Mouse (Mus musculus): ENCODE data around the gene Mid1. TPM values are rescaled to one million over a fixed set of nuclear protein-coding genes. Genes with fewer than 3 reads are reported as not detected.

The Mid1 gene
- total RNA-seq, 2 experiments from 2014 or later: 0.68 to 9.4 TPM

- no peak for ATAC-seq (replicated peaks; ENCODE audit: low FRiP score, poor library complexity, severe bottlenecking)
Observed at GRCm38 (mm10) chrX:169807744-169808143, 122.7 kb downstream of the Mid1 start.

DNA sequence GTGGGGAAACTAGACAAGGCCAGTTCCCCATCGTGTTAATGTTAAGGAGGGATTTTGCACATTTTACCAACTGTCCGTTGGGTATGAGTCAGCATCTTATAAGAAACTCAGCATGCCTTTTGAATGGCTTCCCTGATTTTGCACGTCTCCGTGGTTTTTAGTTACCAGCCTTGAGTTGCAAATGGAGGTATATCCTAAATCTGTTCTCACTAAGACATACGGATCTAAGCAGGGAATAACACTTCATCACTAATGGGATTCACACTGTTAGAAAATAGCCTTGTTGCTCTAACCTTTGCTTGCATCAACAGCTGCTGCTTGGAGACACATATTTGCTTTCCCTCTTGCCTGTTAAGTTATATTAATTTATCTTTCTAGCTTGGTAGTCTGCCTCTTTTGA is 126.3 kb downstream of the Mid1 start:
- no peak for ATAC-seq (replicated peaks; ENCODE audit: low FRiP score, poor library complexity, severe bottlenecking)

DNA sequence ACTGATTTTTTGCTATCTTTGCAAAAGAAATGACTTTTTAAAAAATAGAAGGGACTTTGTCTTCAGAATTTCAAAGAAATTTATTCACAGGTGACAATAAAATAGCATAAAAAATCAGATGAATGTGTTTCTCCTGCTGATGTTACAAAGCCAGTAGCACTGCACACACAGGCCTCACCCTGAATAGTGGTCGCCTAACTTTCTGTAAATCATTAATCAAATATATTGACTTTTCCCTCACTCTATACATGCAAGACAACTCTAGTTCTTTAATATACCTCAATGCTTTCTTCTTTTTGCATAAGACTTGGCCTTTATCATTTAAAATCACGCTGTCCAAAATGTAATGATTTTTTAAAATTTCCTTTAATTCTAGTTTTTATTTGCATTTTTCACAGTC is 126.8 kb downstream of the Mid1 start:
- no peak for ATAC-seq (replicated peaks; ENCODE audit: low FRiP score, poor library complexity, severe bottlenecking)

- ATAC-seq (replicated peaks; ENCODE audit: low FRiP score, poor library complexity, severe bottlenecking): no peak
Observed at GRCm38 (mm10) chrX:169813673-169814072, 128.7 kb downstream of the Mid1 start.

DNA sequence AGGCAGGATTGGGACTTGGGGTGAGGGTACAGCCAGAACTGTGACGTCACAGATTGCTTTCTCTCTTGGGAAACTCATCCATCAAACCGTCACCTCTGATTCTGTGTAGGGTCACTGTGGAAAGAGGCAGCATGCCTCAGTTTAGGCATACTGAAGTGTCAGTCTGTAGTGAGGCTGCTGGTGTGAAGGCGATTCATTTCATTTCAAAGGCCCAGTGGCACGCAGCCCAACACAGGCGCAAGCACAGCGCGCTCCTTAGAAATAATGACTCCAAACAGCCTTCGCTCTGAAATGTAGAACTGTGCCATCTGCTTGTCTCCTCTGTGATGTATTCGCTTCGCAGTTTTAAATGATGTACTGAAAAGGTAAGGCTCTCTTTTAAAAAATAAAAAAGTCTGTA is 141.9 kb downstream of the Mid1 start:
- ATAC-seq (replicated peaks; ENCODE audit: low FRiP score, poor library complexity, severe bottlenecking): no peak

GRCm38 (mm10) chrX:169827720-169828119 is 142.7 kb downstream of the Mid1 start:
- no peak for ATAC-seq (replicated peaks; ENCODE audit: low FRiP score, poor library complexity, severe bottlenecking)

DNA sequence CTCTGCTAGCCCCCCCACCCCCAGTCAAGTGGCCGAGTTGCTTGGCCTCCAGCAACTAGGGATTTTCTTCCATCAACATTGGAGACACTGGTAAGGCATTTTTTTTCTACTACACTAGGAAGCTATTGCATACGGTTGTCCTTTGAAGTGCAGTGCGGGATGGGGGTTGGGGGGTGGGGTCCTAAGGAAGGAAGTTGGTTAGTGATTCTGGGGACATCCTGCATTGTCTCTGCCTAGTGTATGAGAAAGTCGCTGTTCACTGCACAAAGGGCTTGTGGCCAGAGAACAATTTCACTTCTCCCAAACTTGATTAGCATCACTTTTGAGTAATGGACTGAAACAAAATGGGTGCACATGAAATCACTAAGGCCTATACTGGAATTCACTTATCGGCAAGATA is 143.1 kb downstream of the Mid1 start:
- ATAC-seq (replicated peaks; ENCODE audit: low FRiP score, poor library complexity, severe bottlenecking): no peak

DNA sequence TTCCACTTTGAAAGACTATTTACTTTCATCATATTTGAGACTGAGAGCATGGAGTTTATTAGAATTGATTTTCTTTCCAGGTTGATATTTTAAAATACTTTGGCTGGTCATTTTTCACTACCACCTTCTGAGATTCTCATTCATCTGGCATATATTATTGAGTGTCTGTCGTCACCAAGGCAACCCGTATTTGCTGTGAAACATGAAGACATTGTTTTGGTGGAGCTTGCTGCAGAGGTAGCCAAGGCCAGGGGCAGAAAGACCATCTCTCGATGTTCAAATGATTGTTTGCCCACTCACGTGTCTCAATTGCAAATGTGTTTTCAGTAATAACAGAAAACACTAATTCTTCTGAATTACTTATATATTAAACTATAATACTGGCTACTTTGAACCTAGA is 145.1 kb downstream of the Mid1 start:
- ATAC-seq (replicated peaks; ENCODE audit: low FRiP score, poor library complexity, severe bottlenecking): no peak

DNA sequence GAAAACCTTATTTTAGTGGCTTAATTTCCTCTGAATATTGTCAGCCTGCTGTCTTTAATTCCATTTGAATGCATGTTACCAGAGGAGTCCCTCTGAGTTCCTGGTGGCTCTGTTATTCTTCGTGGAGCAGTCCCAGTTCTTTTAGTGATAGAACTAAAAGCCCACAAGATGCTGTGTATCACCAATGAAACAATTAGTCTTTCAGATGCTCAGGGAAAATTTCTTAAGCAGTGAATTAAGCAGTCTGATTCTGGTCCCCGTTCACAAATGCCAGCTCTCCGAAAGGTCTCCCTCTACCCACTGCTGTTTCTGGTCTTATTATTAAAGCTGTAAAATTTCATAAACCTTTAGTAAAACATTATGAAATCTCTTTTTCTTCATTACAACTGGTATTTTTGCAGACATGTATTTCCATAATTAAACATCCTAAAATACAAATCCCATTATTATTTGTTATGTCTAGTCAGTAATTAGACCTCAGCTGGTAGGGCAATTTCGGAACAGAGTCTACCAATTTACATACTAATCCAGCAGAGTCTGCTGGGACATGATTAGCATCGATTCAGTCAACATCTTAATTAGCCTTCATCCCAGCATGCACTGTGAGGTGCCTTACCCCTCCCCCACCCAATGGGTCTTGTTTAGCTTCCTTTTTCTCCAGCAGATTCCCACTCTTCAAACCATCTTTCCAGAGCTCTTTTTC is 153.1 kb downstream of the Mid1 start:
- ATAC-seq (replicated peaks; ENCODE audit: low FRiP score, poor library complexity, severe bottlenecking): no peak

- no peak for ATAC-seq (replicated peaks; ENCODE audit: low FRiP score, poor library complexity, severe bottlenecking)
Observed at GRCm38 (mm10) chrX:169838650-169838971, 153.6 kb downstream of the Mid1 start.

DNA sequence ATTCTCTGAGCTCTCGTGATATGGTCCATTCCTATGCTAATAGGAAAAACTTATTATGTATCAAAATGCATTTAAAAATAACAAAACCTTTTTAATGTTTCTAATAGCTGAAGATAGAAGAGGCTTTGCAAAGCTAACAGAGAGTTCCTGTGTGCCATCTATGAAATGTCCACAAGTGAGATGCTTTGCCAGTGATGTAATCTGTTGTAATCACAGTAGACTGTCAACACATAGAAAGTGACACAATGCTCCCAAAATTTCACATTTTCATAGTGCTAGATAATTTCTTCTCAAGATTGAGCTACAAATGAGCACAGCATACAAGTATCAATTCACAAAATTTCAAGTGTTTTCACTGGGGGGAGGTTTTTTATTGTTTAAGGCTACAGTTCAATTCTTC is 158.3 kb downstream of the Mid1 start:
- no peak for ATAC-seq (replicated peaks; ENCODE audit: low FRiP score, poor library complexity, severe bottlenecking)

- ATAC-seq (replicated peaks; ENCODE audit: low FRiP score, poor library complexity, severe bottlenecking): no peak
Observed at GRCm38 (mm10) chrX:169844150-169844772, 159.3 kb downstream of the Mid1 start.

DNA sequence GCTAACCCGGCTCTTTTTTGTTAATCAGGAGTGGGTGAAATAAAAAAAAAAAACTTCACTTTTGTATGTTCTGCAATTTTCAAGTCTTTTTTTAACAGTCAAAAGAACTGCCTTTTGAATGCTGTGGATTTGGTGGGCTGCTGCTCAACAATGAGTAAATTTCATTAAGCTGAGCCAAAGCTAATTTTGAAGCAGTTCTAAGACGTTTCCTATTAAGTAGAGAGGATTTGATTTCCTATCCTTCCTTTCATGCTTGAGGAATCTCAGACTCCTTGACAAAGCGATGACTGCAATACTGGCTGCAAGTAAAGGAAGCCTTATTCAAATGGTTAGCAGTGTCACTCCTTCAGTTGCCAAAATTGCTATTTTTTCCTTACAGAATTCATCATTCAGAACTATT is 161.2 kb downstream of the Mid1 start:
- ATAC-seq (replicated peaks; ENCODE audit: low FRiP score, poor library complexity, severe bottlenecking): no peak

- no peak for ATAC-seq (replicated peaks; ENCODE audit: low FRiP score, poor library complexity, severe bottlenecking)
Observed at GRCm38 (mm10) chrX:169861194-169861720, 176.3 kb downstream of the Mid1 start.

DNA sequence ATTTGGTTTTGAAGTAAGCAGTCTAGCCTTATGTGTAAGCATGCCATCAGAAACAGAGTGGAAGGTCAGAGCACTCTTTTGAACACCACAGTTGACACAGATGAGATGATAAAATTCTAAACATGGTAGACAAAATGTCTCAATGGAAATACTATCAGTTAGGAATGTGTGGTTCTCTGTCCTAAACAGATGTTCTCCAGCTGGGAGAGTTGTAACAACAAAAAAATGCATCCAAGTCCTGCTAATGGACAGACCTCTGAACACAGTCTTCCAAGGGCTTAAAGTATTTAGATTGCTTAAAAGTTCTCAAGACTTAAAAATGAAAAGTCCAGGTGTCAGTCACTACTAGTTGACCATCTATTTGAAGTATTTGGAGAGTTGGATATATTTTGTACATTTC is 177.4 kb downstream of the Mid1 start:
- no peak for ATAC-seq (replicated peaks; ENCODE audit: low FRiP score, poor library complexity, severe bottlenecking)

DNA sequence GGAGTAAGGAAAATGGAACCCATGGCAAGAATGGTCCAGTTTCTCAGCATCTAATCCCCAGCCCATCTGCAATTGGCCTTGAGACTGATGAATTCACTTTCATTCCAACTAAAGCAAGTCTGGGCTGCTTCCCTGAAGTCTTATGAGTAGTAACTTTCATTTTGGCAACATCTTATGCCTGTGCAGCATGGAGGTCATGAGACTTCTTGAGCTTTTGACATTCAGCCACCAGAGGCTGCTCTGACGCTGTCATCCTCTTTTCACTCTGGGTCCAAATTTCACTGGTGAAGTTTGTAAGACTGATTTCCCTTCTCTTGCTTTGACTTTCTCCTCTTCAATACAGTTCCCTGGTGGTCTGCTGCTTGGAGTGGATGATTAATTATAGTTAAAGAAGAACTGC is 177.8 kb downstream of the Mid1 start:
- ATAC-seq (replicated peaks; ENCODE audit: low FRiP score, poor library complexity, severe bottlenecking): no peak

GRCm38 (mm10) chrX:169863841-169864240 is 178.8 kb downstream of the Mid1 start:
- no peak for ATAC-seq (replicated peaks; ENCODE audit: low FRiP score, poor library complexity, severe bottlenecking)

DNA sequence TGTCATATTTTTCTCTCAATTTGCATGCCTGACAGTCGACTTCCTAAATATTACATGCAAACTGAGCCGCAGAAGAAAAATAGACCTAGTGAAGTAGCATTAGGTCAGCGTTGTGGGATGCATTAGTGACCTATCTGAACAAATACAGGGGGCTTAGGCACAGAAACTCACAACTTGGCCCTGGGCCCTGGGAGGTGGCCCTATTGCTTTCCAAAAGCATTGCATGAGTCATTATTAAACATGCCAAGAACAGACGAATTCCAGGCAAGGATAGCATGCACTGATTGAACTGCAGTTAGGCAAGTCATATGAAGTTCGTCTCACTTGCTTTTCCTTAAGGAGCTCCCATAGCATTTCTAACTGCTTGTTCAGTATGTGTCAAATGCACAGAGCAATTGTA is 183.2 kb downstream of the Mid1 start:
- no peak for ATAC-seq (replicated peaks; ENCODE audit: low FRiP score, poor library complexity, severe bottlenecking)

- no peak for ATAC-seq (replicated peaks; ENCODE audit: low FRiP score, poor library complexity, severe bottlenecking)
Observed at GRCm38 (mm10) chrX:169874475-169874874, 189.5 kb downstream of the Mid1 start.

- no peak for ATAC-seq (replicated peaks; ENCODE audit: low FRiP score, poor library complexity, severe bottlenecking)
Observed at GRCm38 (mm10) chrX:169879481-169880362, 194.7 kb downstream of the Mid1 start.

- ATAC-seq (replicated peaks; ENCODE audit: low FRiP score, poor library complexity, severe bottlenecking): no peak
Observed at GRCm38 (mm10) chrX:169880363-169880711, 195.3 kb downstream of the Mid1 start.

All from erythroblast, adult 5-6 weeks (primary cell).